Mouse (Mus musculus) cortical plate, adult 2 months (tissue): ENCODE data around the gene Gm11541.

ENCODE experiments used
- CTCF ChIP-seq: fragments of 200-500 bp; IDR thresholded peaks from 2 replicates; pipeline ENCODE4 v1.5.1; 2011; ENCODE audit warnings: mild to moderate bottlenecking, control low read depth, low read length; ENCODE audit not compliant: insufficient read depth; ENCODE audit errors: extremely low read depth
- POLR2A ChIP-seq: fragments of 200-500 bp; IDR thresholded peaks from 2 replicates; pipeline ENCODE4 v1.6.1; 2011; ENCODE audit warnings: mild to moderate bottlenecking, low read length, control low read depth; ENCODE audit not compliant: insufficient read depth; ENCODE audit errors: extremely low read depth

DNA sequence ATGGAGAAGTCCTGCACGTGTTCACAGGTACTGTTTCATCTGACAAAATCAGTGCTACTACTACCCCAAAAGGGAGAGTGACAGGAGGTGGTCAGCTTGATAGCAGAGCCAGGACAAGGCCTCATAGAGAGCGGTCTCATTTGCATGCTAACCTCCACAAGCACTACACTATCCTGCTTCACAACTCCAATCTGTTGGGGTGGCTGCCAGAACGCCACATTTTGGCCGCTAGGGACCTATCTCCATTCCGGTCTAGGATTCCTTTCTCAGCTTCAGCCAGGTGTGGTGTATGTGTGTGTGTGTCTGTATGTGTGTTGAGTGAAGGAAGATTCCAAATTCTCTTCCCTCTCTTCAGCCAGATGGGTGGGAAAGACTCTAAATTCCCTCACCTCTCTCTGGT, 28.9 kb downstream of the Gm11541 start:
- TF ChIP-seq CTCF (no peak), POLR2A (no peak)
